In the genomic region with DNA sequence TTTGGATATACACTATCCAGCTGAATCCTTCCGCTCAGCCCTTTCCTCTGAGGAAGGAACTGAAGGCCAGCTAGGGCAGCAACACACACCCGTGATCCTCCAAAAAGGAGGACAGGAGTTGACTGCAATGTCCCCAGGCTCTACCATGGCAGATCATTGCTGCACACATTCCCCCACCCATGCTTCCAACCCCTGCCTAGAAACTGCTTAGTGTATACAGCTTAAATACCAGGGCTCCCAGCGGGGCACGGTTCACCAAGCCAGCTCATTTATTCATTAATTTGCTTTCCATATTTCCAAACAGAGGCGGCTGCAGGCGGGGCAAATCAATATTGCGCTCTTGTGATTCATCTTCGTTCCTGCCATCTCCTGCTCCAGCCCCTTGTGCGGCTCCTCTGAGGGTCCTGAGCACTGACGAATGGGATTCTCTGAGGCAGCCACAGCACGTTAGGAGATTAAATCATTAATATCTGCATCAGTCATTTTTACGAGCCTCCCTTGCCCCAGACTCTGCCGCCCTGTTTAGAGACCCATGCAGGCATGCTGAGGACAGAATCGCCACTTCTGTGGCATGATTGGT, we compare ENCODE assay signal across 25 mouse cellular contexts.
A peak's percentile ranks its signal among the peaks of the same experiment; 100 is the strongest.
DNase-seq lines count a peak whose midpoint lies in the region; ATAC-seq lines count a peak whose summit lies in the region.
"Had no signal": no experiment of that assay in that cellular context is flagged by ENCODE, and none has a peak within 500 bp of the region (broad histone marks: within the 10 kb centered on the region; RNA-seq: fewer than 3 reads in every experiment).

No protein-coding gene starts in this region.

- no peak overlapping the region for H3K27ac ChIP-seq in hindbrain, embryonic 11.5 days (ENCODE audit: low read depth, low read length)
- H3K27ac ChIP-seq in hindbrain, embryonic 10.5 days, result no peak overlapping the region
- no peak overlapping the region for H3K27ac ChIP-seq in hindbrain, embryonic 16.5 days (ENCODE audit: low read depth, low read length)
- 0 out of 2 replicates have a peak overlapping the region, but pooled peaks have one; percentile 17 for H3K27ac ChIP-seq in midbrain, embryonic 15.5 days
- H3K27ac ChIP-seq in neural tube, embryonic 15.5 days (replicated peaks), result peak overlapping the region; percentile 68
- H3K27ac ChIP-seq: embryonic facial prominence, embryonic 12.5 days; gastrocnemius, adult 2 months; heart, embryonic 15.5 days; intestine, embryonic 15.5 days; layer of hippocampus, adult 2 months; limb, embryonic 12.5 days; liver, embryonic 12.5 days; stomach, embryonic 15.5 days had no signal

- no peaks in the 10 kb centered on the region for H3K27me3 ChIP-seq in hindbrain, embryonic 11.5 days (ENCODE audit: control insufficient read depth, insufficient read depth, low read length)
- H3K27me3 ChIP-seq in hindbrain, embryonic 10.5 days (ENCODE audit: insufficient read depth, poor library complexity, severe bottlenecking), result no peaks in the 10 kb centered on the region
- H3K27me3 ChIP-seq in hindbrain, embryonic 16.5 days (replicated peaks; ENCODE audit: control insufficient read depth, insufficient read depth, low read length), result peaks cover 11% of the 10 kb centered on the region
- H3K27me3 ChIP-seq in midbrain, embryonic 15.5 days (replicated peaks), result no peaks in the 10 kb centered on the region
- peaks cover 7% of the 10 kb centered on the region; the same call in 1 of the 2 replicates for H3K27me3 ChIP-seq in neural tube, embryonic 15.5 days (replicated peaks)
- H3K27me3 ChIP-seq: embryonic facial prominence, embryonic 12.5 days; heart, embryonic 15.5 days; intestine, embryonic 15.5 days; liver, embryonic 12.5 days; stomach, embryonic 15.5 days had no signal

- no peaks in the 10 kb centered on the region for H3K4me1 ChIP-seq in hindbrain, embryonic 11.5 days (replicated peaks; ENCODE audit: control insufficient read depth, insufficient read depth, low read length)
- H3K4me1 ChIP-seq in hindbrain, embryonic 10.5 days (replicated peaks), result 0 out of 2 replicates have a peak, but pooled peaks cover 3% of the 10 kb centered on the region
- peaks cover 6% of the 10 kb centered on the region; the same call in 1 of the 2 replicates for H3K4me1 ChIP-seq in hindbrain, embryonic 16.5 days (ENCODE audit: control insufficient read depth, insufficient read depth, low read depth, low read length)
- H3K4me1 ChIP-seq in midbrain, embryonic 15.5 days, result peaks cover 15% of the 10 kb centered on the region
- peaks cover 26% of the 10 kb centered on the region for H3K4me1 ChIP-seq in neural tube, embryonic 15.5 days
- H3K4me1 ChIP-seq: embryonic facial prominence, embryonic 12.5 days; heart, embryonic 15.5 days; intestine, embryonic 15.5 days; liver, embryonic 12.5 days had no signal

- ATAC-seq in hindbrain, embryonic 11.5 days (ENCODE audit: low FRiP score), result peak; percentile 79
- peak; percentile 51; the same call in 1 of the 2 replicates for ATAC-seq in hindbrain, embryonic 16.5 days
- ATAC-seq in midbrain, embryonic 15.5 days (replicated peaks), result peak; percentile 50; the same call in 1 of the 2 replicates
- peak; percentile 72 for ATAC-seq in neural tube, embryonic 15.5 days (ENCODE audit: low FRiP score)
- ATAC-seq: intestine, embryonic 15.5 days; liver, embryonic 12.5 days had no signal

- WGBS in hindbrain, embryonic 11.5 days, result 65% methylated on average over 14 of the region's 14 CpGs
- WGBS in hindbrain, embryonic 10.5 days, result 78% methylated on average over 14 of the region's 14 CpGs
- 38% methylated on average over 14 of the region's 14 CpGs for WGBS in hindbrain, embryonic 16.5 days
- 53% methylated on average over 14 of the region's 14 CpGs for WGBS in midbrain, embryonic 15.5 days
- WGBS in neural tube, embryonic 15.5 days, result 35% methylated on average over 14 of the region's 14 CpGs

- H3K4me3 ChIP-seq in hindbrain, embryonic 11.5 days (ENCODE audit: low read depth, low read length), result no peak overlapping the region
- H3K4me3 ChIP-seq in hindbrain, embryonic 10.5 days, result no peak overlapping the region
- no peak overlapping the region for H3K4me3 ChIP-seq in hindbrain, embryonic 16.5 days (ENCODE audit: low read length)
- no peak overlapping the region for H3K4me3 ChIP-seq in midbrain, embryonic 15.5 days
- H3K4me3 ChIP-seq in neural tube, embryonic 15.5 days (replicated peaks), result no peak overlapping the region
- H3K4me3 ChIP-seq: embryonic facial prominence, embryonic 12.5 days; gastrocnemius, adult 2 months; heart, embryonic 15.5 days; intestine, embryonic 15.5 days; layer of hippocampus, adult 2 months; limb, embryonic 12.5 days; liver, embryonic 12.5 days; stomach, embryonic 15.5 days had no signal

- H3K4me2 ChIP-seq in hindbrain, embryonic 11.5 days (replicated peaks; ENCODE audit: low read depth, low read length), result no peak overlapping the region
- peak overlapping the region; percentile 22; the same call in 1 of the 2 replicates for H3K4me2 ChIP-seq in hindbrain, embryonic 16.5 days (ENCODE audit: low read length)
- H3K4me2 ChIP-seq in midbrain, embryonic 15.5 days, result peak overlapping the region; percentile 30
- peak overlapping the region; percentile 35 for H3K4me2 ChIP-seq in neural tube, embryonic 15.5 days
- H3K4me2 ChIP-seq: embryonic facial prominence, embryonic 12.5 days; heart, embryonic 15.5 days; intestine, embryonic 15.5 days; limb, embryonic 12.5 days; liver, embryonic 12.5 days; stomach, embryonic 15.5 days had no signal

- H3K9ac ChIP-seq in hindbrain, embryonic 11.5 days (ENCODE audit: low read depth, low read length), result no peak overlapping the region
- H3K9ac ChIP-seq in hindbrain, embryonic 16.5 days (ENCODE audit: low read depth, low read length), result no peak overlapping the region; the same call in 1 of the 2 replicates
- no peak overlapping the region for H3K9ac ChIP-seq in midbrain, embryonic 15.5 days
- no peak overlapping the region for H3K9ac ChIP-seq in neural tube, embryonic 15.5 days (replicated peaks)
- H3K9ac ChIP-seq: embryonic facial prominence, embryonic 12.5 days; heart, embryonic 15.5 days; intestine, embryonic 15.5 days; limb, embryonic 12.5 days; liver, embryonic 12.5 days; stomach, embryonic 15.5 days had no signal

- no peaks in the 10 kb centered on the region for H3K36me3 ChIP-seq in hindbrain, embryonic 11.5 days (ENCODE audit: control insufficient read depth, insufficient read depth, low read length)
- no peaks in the 10 kb centered on the region for H3K36me3 ChIP-seq in hindbrain, embryonic 10.5 days
- H3K36me3 ChIP-seq in hindbrain, embryonic 16.5 days (ENCODE audit: control insufficient read depth, insufficient read depth, low read length), result no peaks in the 10 kb centered on the region
- no peaks in the 10 kb centered on the region for H3K36me3 ChIP-seq in midbrain, embryonic 15.5 days (replicated peaks)
- H3K36me3 ChIP-seq in neural tube, embryonic 15.5 days, result no peaks in the 10 kb centered on the region
- H3K36me3 ChIP-seq: embryonic facial prominence, embryonic 12.5 days; heart, embryonic 15.5 days; intestine, embryonic 15.5 days; limb, embryonic 12.5 days; liver, embryonic 12.5 days; stomach, embryonic 15.5 days had no signal

- no peaks in the 10 kb centered on the region for H3K9me3 ChIP-seq in hindbrain, embryonic 11.5 days (ENCODE audit: control insufficient read depth, low read length)
- H3K9me3 ChIP-seq in hindbrain, embryonic 10.5 days, result no peaks in the 10 kb centered on the region
- no peaks in the 10 kb centered on the region for H3K9me3 ChIP-seq in hindbrain, embryonic 16.5 days (ENCODE audit: control insufficient read depth, low read length)
- no peaks in the 10 kb centered on the region for H3K9me3 ChIP-seq in midbrain, embryonic 15.5 days
- no peaks in the 10 kb centered on the region for H3K9me3 ChIP-seq in neural tube, embryonic 15.5 days (replicated peaks)
- H3K9me3 ChIP-seq: embryonic facial prominence, embryonic 12.5 days; heart, embryonic 15.5 days; intestine, embryonic 15.5 days; limb, embryonic 12.5 days; liver, embryonic 12.5 days; stomach, embryonic 15.5 days had no signal

- DNase-seq in hindbrain, embryonic 11.5 days (ENCODE audit: low spot score), result peak; percentile 31
- DNase-seq in hindbrain, embryonic 10.5 days (ENCODE audit: low spot score), result no peak
- no peak for DNase-seq in layer of hippocampus, postnatal 25 days (ENCODE audit: extremely low spot score in 1 of 2, low spot score in 1 of 2)
- DNase-seq in kidney, adult 8-10 months, result no peak
- DNase-seq in ovary, postnatal 36 days (ENCODE audit: low spot score), result no peak
- DNase-seq: adrenal gland, postnatal 25 days; cerebellum, adult 9-11 months; gastrocnemius, adult 2 months; heart, postnatal 4 days; kidney, postnatal 25 days; layer of hippocampus, postnatal 36 days; lung, adult 18-20 months; lung, postnatal 14 days; right cerebral cortex, adult 18-20 months; thymus, postnatal 4 days had no signal

Comparison
In these comparisons a context has a peak if more than half of its experiments do, and no peak if none do; other contexts are left out.
1. H3K27ac ChIP-seq: peak in midbrain, embryonic 15.5 days (single experiment) and neural tube, embryonic 15.5 days (single experiment); none in hindbrain, embryonic 11.5 days (single experiment), hindbrain, embryonic 10.5 days (single experiment) and hindbrain, embryonic 16.5 days (single experiment).
2. Peak in every context shown above with its lines, with median percentiles within 50 percentile points of each other: ATAC-seq.